Mouse (Mus musculus) hindlimb bud, embryonic 11.5 days (tissue): ENCODE measurements at regions not wholly inside any gene's neighbourhood (a gene's known extent, or its start where the extent isn't known, plus 50 kb on each side); places are given as distances from the start of the nearest gene placed in this dataset.

ENCODE experiments used
- DNase-seq: peaks from one replicate; pipeline ENCODE4 v3.0.0-alpha.2; 2012; ENCODE audit warnings: low read depth, low spot score; ENCODE audit errors: extremely low spot score

- DNase-seq, result no peak
Measured at GRCm38 (mm10) chr1:187413881-187414280, 194.7 kb upstream of the Esrrg start.

GRCm38 (mm10) chr1:187418186-187419140, 190.1 kb upstream of the Esrrg start:
- no peak for DNase-seq

- no peak for DNase-seq
Measured at GRCm38 (mm10) chr1:187428536-187429215, 179.9 kb upstream of the Esrrg start.

- no peak for DNase-seq
Measured at GRCm38 (mm10) chr1:187433716-187434634, 174.6 kb upstream of the Esrrg start.

GRCm38 (mm10) chr1:187439170-187439914, 169.2 kb upstream of the Esrrg start:
- DNase-seq, result no peak

GRCm38 (mm10) chr1:187441668-187442193, 166.9 kb upstream of the Esrrg start:
- no peak for DNase-seq

- DNase-seq, result no peak
Measured at GRCm38 (mm10) chr1:187446511-187446910, 162.1 kb upstream of the Esrrg start.

- DNase-seq, result peak; percentile 41
Measured at GRCm38 (mm10) chr1:187448173-187448572, 160.4 kb upstream of the Esrrg start.

- DNase-seq, result no peak
Measured at GRCm38 (mm10) chr1:187450106-187450505, 158.5 kb upstream of the Esrrg start.

- DNase-seq, result no peak
Measured at GRCm38 (mm10) chr1:187452189-187452588, 156.4 kb upstream of the Esrrg start.

GRCm38 (mm10) chr1:187454431-187454830, 154.2 kb upstream of the Esrrg start:
- no peak for DNase-seq

GRCm38 (mm10) chr1:187484821-187485220, 123.8 kb upstream of the Esrrg start:
- no peak for DNase-seq

GRCm38 (mm10) chr1:187487948-187488690, 120.5 kb upstream of the Esrrg start:
- no peak for DNase-seq

- no peak for DNase-seq
Measured at GRCm38 (mm10) chr1:187489452-187489851, 119.1 kb upstream of the Esrrg start.

GRCm38 (mm10) chr1:187505368-187505767, 103.2 kb upstream of the Esrrg start:
- DNase-seq, result no peak

GRCm38 (mm10) chr1:187507217-187507616, 101.4 kb upstream of the Esrrg start:
- DNase-seq, result no peak

GRCm38 (mm10) chr1:187531349-187531922, 77.2 kb upstream of the Esrrg start:
- no peak for DNase-seq

- DNase-seq, result no peak
Measured at GRCm38 (mm10) chr1:187536263-187536662, 72.3 kb upstream of the Esrrg start.

GRCm38 (mm10) chr1:187556718-187557117, 51.9 kb upstream of the Esrrg start:
- DNase-seq, result no peak
